Mouse (Mus musculus) hindbrain, embryonic 11.5 days (tissue): ENCODE data around the gene Trim15. TPM values are rescaled to one million over a fixed set of nuclear protein-coding genes. Genes with fewer than 3 reads are reported as not detected.
A peak's percentile ranks its signal among the peaks of the same experiment; 100 is the strongest.

Source experiments
- ATAC-seq: fragments of 200-750 bp; cut with Nextera tagmentation; 2 replicates; pipeline ENCODE4 v1.8.0; 2017; ENCODE audit warnings: mild to moderate bottlenecking, moderate TSS enrichment, moderate library complexity; ENCODE audit not compliant: low FRiP score
- DNase-seq: peaks from one replicate; pipeline ENCODE4 v3.0.0-alpha.2; 2015; ENCODE audit warnings: low spot score
- H3K27ac ChIP-seq: fragments of 300-500 bp; sonication (generic); 2 replicates; pipeline ENCODE4 v1.5.1; 2014; ENCODE audit warnings: mild to moderate bottlenecking, low read depth, low read length
- H3K27me3 ChIP-seq: fragments of 300-500 bp; sonication (generic); 2 replicates; pipeline ENCODE4 v1.6.1; 2014; ENCODE audit warnings: mild to moderate bottlenecking, low read length, moderate library complexity, mixed read lengths; ENCODE audit not compliant: control insufficient read depth, insufficient read depth
- H3K36me3 ChIP-seq: fragments of 300-500 bp; sonication (generic); 2 replicates; pipeline ENCODE4 v1.6.1; 2014; ENCODE audit warnings: mild to moderate bottlenecking, low read length, moderate library complexity, mixed read lengths; ENCODE audit not compliant: control insufficient read depth, insufficient read depth
- H3K4me1 ChIP-seq: fragments of 300-500 bp; sonication (generic); replicated peaks from 2 replicates; pipeline ENCODE4 v1.6.1; 2014; ENCODE audit warnings: low read length, mixed read lengths; ENCODE audit not compliant: control insufficient read depth, insufficient read depth
- H3K4me2 ChIP-seq: fragments of 300-500 bp; sonication (generic); replicated peaks from 2 replicates; pipeline ENCODE4 v1.6.1; 2014; ENCODE audit warnings: mild to moderate bottlenecking, low read depth, low read length
- H3K4me3 ChIP-seq: fragments of 300-500 bp; sonication (generic); 2 replicates; pipeline ENCODE4 v1.5.1; 2014; ENCODE audit warnings: low read depth, low read length
- H3K9ac ChIP-seq: fragments of 300-500 bp; sonication (generic); 2 replicates; pipeline ENCODE4 v1.6.1; 2014; ENCODE audit warnings: low read depth, low read length
- H3K9me3 ChIP-seq: fragments of 300-500 bp; sonication (generic); 2 replicates; pipeline ENCODE4 v1.6.1; 2016; ENCODE audit warnings: low read length; ENCODE audit not compliant: control insufficient read depth
- WGBS: fragments of 180-500 bp; shearing (Covaris S2); extraction: QIAGEN DNeasy Blood & Tissue Kit; methylation state at CpG from one replicate; pipeline ENCODE4 v1.1.7; 2014; 5-methylcytosine and 5-hydroxymethylcytosine counted together
- polyA plus RNA-seq: library from polyadenylated mRNA; unstranded; fragments of >200 nt; fragmentation: Nextera tagmentation; extraction: Ambion mirVana; gene quantifications from 2 replicates; pipeline ENCODE4 v1.2.1, GENCODE M21; 2014

Trim15 gene
- polyA plus RNA-seq, 1 experiment from 2014 or later, result 0.48 TPM

DNA sequence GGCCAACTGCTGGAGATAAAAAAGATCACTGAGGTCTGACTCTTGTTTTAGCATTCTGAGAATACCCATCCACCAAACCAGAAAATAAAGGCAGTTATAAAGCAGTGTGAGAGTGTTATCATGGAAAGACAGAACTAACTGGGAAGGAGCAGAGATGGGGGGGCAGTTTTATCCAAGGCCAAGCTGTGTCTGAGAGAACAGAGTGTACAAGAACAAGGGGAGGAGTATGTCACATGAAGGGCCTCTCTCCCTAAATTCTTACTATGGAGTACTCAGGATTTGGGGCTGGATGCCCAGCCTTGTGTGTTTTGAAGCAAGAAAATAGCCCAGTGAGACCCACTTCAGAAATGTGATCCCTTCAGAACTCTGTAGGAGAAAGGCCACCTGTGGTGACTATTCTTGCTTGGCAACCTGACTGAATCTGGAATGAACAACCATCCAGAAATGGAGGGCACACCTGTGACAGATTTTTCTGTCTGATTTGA is 26.0 kb downstream of the Trim15 start:
- H3K27me3 ChIP-seq, result no peaks in the 10 kb centered on the region
- H3K9me3 ChIP-seq, result no peaks in the 10 kb centered on the region
- no peaks in the 10 kb centered on the region for H3K36me3 ChIP-seq
- DNase-seq (no peak), ATAC-seq (no peak)
- no peak overlapping the region for H3K27ac ChIP-seq
- H3K4me1 ChIP-seq, result no peaks in the 10 kb centered on the region; the same call in 1 of the 2 replicates
- no peak overlapping the region for H3K4me3 ChIP-seq
- no peak overlapping the region for H3K4me2 ChIP-seq
- no peak overlapping the region for H3K9ac ChIP-seq

GRCm38 (mm10) chr17:36839931-36840330 is 27.1 kb downstream of the Trim15 start:
- Histone ChIP-seq H3K9ac (no peak overlapping the region), H3K4me1 (no peaks in the 10 kb centered on the region; the same call in 1 of the 2 replicates), H3K4me3 (no peak overlapping the region), H3K27ac (no peak overlapping the region), H3K4me2 (no peak overlapping the region), H3K27me3 (no peaks in the 10 kb centered on the region), H3K36me3 (no peaks in the 10 kb centered on the region), H3K9me3 (no peaks in the 10 kb centered on the region)
- DNase-seq (no peak), ATAC-seq (no peak)
- WGBS, result 87% methylated on average over 3 of the region's 3 CpGs

DNA sequence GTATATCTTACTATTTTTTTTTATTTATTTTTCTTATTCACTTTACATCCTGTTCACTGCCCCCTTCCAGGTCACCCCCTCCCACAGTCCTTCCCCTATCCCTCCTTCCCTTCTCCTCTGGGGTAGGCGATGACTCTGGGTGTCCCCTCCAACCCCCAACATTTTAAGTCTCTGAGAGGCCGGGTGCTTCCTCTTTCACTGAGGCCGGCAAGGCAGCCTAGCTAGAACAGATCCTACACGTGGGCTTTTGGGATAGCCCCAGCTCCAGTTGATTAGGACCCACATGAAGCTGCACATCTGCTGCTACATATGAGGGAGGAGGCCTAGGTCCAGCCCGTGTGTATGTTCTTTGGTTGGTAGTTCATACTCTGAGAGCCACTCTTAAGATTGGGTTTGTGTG is 28.0 kb downstream of the Trim15 start:
- WGBS, result 86% methylated on average over 5 of the region's 5 CpGs
- no peaks in the 10 kb centered on the region for H3K36me3 ChIP-seq
- DNase-seq (no peak), ATAC-seq (no peak)
- H3K27ac ChIP-seq, result no peak overlapping the region
- no peak overlapping the region for H3K4me3 ChIP-seq
- H3K4me2 ChIP-seq, result no peak overlapping the region
- no peaks in the 10 kb centered on the region for H3K27me3 ChIP-seq
- no peaks in the 10 kb centered on the region for H3K9me3 ChIP-seq
- no peak overlapping the region for H3K9ac ChIP-seq
- H3K4me1 ChIP-seq, result no peaks in the 10 kb centered on the region; the same call in 1 of the 2 replicates

- peak; percentile 99 for ATAC-seq
- no peaks in the 10 kb centered on the region for H3K27me3 ChIP-seq
- no peaks in the 10 kb centered on the region for H3K36me3 ChIP-seq
- 0% methylated on average over 58 of the region's 58 CpGs for WGBS
- peak within 1 kb of the TSS; percentile 73 for H3K9ac ChIP-seq
- peak within 1 kb of the TSS; percentile 64 for H3K4me2 ChIP-seq
- peak within 1 kb of the TSS; percentile 87 for H3K27ac ChIP-seq
- peak; percentile 96 for DNase-seq
- peak within 1 kb of the TSS; percentile 72 for H3K4me3 ChIP-seq
- no peaks in the 10 kb centered on the region; the same call in 1 of the 2 replicates for H3K4me1 ChIP-seq
- no peaks in the 10 kb centered on the region for H3K9me3 ChIP-seq
Observed at GRCm38 (mm10) chr17:36836874-36837647, 29.9 kb downstream of the Trim15 start, which contains the start of gene Trim26. Gene Trim26, plus strand, starts transcription at chr17:36837134.

GRCm38 (mm10) chr17:36836427-36836812 is 30.6 kb downstream of the Trim15 start:
- Histone ChIP-seq H3K9me3 (no peaks in the 10 kb centered on the region), H3K4me3 (peak overlapping the region; percentile 72), H3K36me3 (no peaks in the 10 kb centered on the region), H3K27ac (peak overlapping the region; percentile 56; the same call in 1 of the 2 replicates), H3K27me3 (no peaks in the 10 kb centered on the region), H3K4me2 (peak overlapping the region; percentile 64), H3K4me1 (no peaks in the 10 kb centered on the region; the same call in 1 of the 2 replicates), H3K9ac (peak overlapping the region; percentile 47)
- WGBS, result 17% methylated on average over 3 of the region's 3 CpGs
- no peak for DNase-seq
- ATAC-seq, result peak; percentile 30

DNA sequence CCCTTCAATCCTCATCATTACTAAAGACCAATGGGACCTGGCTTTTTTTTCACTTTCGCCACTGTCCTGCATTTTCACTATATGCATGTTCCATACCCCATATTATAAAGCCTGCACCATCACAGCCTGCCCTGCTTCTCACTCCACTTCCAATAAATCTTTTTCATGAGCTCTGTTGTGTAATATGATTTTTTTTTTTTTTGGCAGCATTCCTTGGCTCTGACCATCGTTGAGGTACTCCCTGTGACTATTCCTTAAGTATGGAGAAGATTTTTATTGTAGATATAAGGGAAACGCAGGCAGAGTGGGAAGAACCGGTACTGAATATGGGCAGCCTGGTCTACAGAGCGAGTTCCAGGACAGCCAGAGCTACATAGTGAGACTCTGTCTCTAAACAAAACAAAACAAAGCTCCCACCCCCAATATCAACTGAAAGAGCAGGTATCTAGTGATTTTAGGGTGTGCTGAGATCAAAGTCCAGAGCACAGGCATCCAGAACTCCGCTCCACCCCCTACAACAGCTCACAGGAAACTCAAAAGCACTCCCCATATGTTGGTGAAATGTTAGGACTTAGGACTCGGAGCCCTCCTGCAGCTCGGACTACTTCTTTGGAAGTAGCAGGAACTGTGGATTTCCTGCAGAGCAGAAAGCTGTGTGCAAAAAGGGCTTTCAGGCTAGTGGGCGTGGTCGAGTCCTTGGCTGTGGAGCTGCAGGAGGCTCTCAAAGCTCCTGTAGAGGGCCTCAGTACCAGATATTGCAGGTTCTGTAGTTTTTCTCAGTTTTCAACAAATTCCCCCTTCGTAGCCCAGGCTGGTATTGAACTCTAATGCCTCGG is 31.2 kb downstream of the Trim15 start:
- ATAC-seq (no peak), DNase-seq (peak; percentile 61)
- Histone ChIP-seq H3K4me2 (peak overlapping the region; percentile 64), H3K27ac (no peak overlapping the region), H3K36me3 (no peaks in the 10 kb centered on the region), H3K27me3 (no peaks in the 10 kb centered on the region), H3K9me3 (no peaks in the 10 kb centered on the region), H3K4me3 (no peak overlapping the region; the same call in 1 of the 2 replicates), H3K9ac (no peak overlapping the region), H3K4me1 (no peaks in the 10 kb centered on the region; the same call in 1 of the 2 replicates)
- 34% methylated on average over 12 of the region's 12 CpGs for WGBS

DNA sequence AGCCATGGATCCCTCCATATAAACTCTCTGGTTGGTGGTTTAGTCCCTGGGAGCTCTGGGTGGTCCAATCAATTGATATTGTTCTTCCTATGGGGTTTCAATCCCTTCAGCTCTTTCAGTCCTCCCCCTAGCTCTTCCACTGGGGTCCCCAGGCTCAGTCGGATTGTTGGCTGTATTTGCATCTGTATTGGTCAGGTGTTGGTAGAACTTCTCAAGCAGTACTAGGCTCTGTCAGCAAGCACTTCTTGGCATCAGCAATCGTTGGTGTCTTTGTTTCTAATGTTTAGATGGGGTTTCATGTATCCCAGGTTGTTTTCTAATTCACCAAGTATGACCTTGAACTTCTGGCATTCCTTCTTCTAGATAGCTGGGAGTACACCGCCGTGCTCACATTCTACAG is 34.3 kb downstream of the Trim15 start:
- H3K9ac ChIP-seq, result no peak overlapping the region
- H3K4me2 ChIP-seq, result no peak overlapping the region
- DNase-seq (no peak), ATAC-seq (no peak)
- H3K4me1 ChIP-seq, result no peaks in the 10 kb centered on the region; the same call in 1 of the 2 replicates
- no peaks in the 10 kb centered on the region for H3K27me3 ChIP-seq
- H3K36me3 ChIP-seq, result no peaks in the 10 kb centered on the region
- WGBS, result 63% methylated on average over 4 of the region's 4 CpGs
- H3K9me3 ChIP-seq, result no peaks in the 10 kb centered on the region
- H3K27ac ChIP-seq, result no peak overlapping the region
- H3K4me3 ChIP-seq, result no peak overlapping the region

DNA sequence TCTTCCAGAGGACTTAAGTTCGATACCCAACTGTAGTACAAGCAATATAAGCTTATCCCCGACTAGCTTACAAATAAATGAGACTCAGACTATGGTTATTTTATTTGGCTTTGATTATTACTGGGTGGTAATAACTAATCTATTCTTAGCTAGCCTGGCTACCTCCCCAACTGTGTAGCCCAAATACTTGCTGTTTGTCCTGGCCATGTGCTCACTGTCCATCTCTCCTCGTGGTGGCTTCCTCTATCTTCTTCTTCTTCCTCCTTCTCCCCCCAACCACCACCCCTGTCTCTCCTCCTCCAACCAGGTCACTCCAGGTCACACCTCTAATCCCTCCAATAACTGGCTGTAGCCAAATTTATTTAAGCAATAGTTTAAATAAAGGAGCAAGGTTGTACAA is 36.5 kb downstream of the Trim15 start:
- ATAC-seq (no peak), DNase-seq (no peak)
- no peaks in the 10 kb centered on the region for H3K27me3 ChIP-seq
- no peak overlapping the region for H3K9ac ChIP-seq
- WGBS, result 78% methylated on average over 3 of the region's 3 CpGs
- no peaks in the 10 kb centered on the region for H3K36me3 ChIP-seq
- no peak overlapping the region for H3K27ac ChIP-seq
- no peaks in the 10 kb centered on the region for H3K9me3 ChIP-seq
- no peak overlapping the region for H3K4me3 ChIP-seq
- no peak overlapping the region for H3K4me2 ChIP-seq
- H3K4me1 ChIP-seq, result no peaks in the 10 kb centered on the region
